Mouse (Mus musculus): Measurements from ENCODE around the gene Ass1. TPM values are rescaled to one million over a fixed set of nuclear protein-coding genes. Genes with fewer than 3 reads are reported as not detected.

Gene Ass1
- polyA plus RNA-seq, 1 experiment from 2014 or later = 5.0 TPM

DNA sequence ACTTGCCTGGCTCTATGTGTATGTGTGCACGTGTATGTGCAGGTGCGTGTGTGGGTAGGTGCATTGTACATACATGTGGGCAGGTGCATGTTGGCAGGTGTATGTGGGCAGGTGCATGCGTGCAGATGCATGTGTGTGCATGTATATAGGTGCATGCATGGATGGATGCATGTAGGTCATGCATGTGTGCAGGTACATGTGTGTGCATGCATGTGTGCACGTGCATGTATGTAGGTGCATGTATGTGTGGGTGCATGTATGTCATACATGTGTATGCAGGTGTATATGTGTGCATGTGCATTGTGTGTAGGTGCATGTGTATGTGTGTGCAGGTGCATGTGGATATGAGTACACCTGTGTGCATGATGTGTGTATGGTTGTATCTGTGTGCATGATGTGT lies 20.1 kb upstream of the Ass1 start:
- Histone ChIP-seq H3K4me3 (ENCODE audit: inconsistent target) (no peak overlapping the region), H3K79me2 (ENCODE audit: inconsistent target) (no peaks in the 10 kb centered on the region), H3K36me3 (ENCODE audit: inconsistent target) (no peaks in the 10 kb centered on the region), H3K27ac (no peak overlapping the region)
- 97% methylated on average over 4 of the region's 4 CpGs for WGBS (ENCODE audit: missing documents)

GRCm38 (mm10) chr2:31450661-31451060 lies 19.3 kb upstream of the Ass1 start:
- no peak overlapping the region for H3K4me3 ChIP-seq (ENCODE audit: inconsistent target)
- H3K79me2 ChIP-seq (ENCODE audit: inconsistent target) = no peaks in the 10 kb centered on the region
- WGBS (ENCODE audit: missing documents) = 98% methylated on average over 3 of the region's 3 CpGs
- H3K27ac ChIP-seq = no peak overlapping the region
- no peaks in the 10 kb centered on the region for H3K36me3 ChIP-seq (ENCODE audit: inconsistent target)

- no peaks in the 10 kb centered on the region for H3K36me3 ChIP-seq (ENCODE audit: inconsistent target)
- no peaks in the 10 kb centered on the region for H3K79me2 ChIP-seq (ENCODE audit: inconsistent target)
- no peak overlapping the region for H3K27ac ChIP-seq
- H3K4me3 ChIP-seq (ENCODE audit: inconsistent target) = no peak overlapping the region
- 58% methylated on average over 1 of the region's 1 CpGs for WGBS (ENCODE audit: missing documents)
These were observed 18.5 kb upstream of the Ass1 start for GRCm38 (mm10) chr2:31451530-31451929.

GRCm38 (mm10) chr2:31453011-31453410 lies 17.0 kb upstream of the Ass1 start:
- Histone ChIP-seq H3K36me3 (ENCODE audit: inconsistent target) (no peaks in the 10 kb centered on the region), H3K27ac (no peak overlapping the region), H3K79me2 (ENCODE audit: inconsistent target) (no peaks in the 10 kb centered on the region), H3K4me3 (ENCODE audit: inconsistent target) (no peak overlapping the region)
- 97% methylated on average over 13 of the region's 13 CpGs for WGBS (ENCODE audit: missing documents)

DNA sequence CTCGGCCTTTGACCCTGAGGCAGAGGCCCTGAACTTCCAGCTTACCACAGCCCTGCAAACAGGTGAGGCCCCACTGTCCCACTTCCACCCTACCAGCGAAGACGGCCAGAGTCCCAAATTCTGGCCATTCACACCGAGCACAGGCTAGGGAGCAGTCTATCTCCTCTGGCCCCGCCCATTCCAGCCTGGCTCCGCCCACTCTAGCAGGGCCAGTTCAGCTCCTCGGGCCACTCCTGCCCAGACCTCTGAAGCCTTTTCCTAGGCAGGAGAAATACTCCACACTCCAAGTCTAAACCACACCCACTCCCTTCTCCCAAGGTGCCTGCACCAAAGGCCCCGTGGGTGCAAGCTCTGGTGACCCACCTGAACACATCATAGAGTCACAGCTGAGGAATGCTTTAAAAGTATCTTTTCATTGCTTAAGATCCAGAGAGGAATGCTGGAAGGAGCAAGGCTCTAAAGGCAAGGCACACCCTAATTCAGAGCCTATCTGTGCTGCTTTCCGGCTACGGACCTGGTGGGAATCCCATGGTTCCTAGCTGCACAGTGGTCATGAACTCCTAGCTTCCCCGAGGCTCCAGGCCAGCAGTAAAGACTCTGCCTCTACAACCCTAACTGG lies 16.3 kb upstream of the Ass1 start:
- 80% methylated on average over 11 of the region's 11 CpGs for WGBS (ENCODE audit: missing documents)
- Histone ChIP-seq H3K27ac (peak overlapping the region; percentile 7; the same call in 1 of the 2 replicates), H3K36me3 (ENCODE audit: inconsistent target) (no peaks in the 10 kb centered on the region)

GRCm38 (mm10) chr2:31454280-31454679 lies 15.7 kb upstream of the Ass1 start:
- Histone ChIP-seq H3K4me3 (ENCODE audit: inconsistent target) (no peak overlapping the region), H3K36me3 (ENCODE audit: inconsistent target) (no peaks in the 10 kb centered on the region), H3K27ac (peak overlapping the region; percentile 8; the same call in 1 of the 2 replicates), H3K79me2 (ENCODE audit: inconsistent target) (no peaks in the 10 kb centered on the region)
- WGBS (ENCODE audit: missing documents) = 62% methylated on average over 7 of the region's 8 CpGs

More for the DNA sequence above, 16.3 kb upstream of the Ass1 start:
- Histone ChIP-seq H3K79me2 (ENCODE audit: inconsistent target) (no peaks in the 10 kb centered on the region), H3K4me3 (ENCODE audit: inconsistent target) (no peak overlapping the region)

- H3K79me2 ChIP-seq (ENCODE audit: inconsistent target) = no peaks in the 10 kb centered on the region
- no peak overlapping the region for H3K4me3 ChIP-seq (ENCODE audit: inconsistent target)
- 87% methylated on average over 7 of the region's 7 CpGs for WGBS (ENCODE audit: missing documents)
- no peaks in the 10 kb centered on the region for H3K36me3 ChIP-seq (ENCODE audit: inconsistent target)
- no peak overlapping the region for H3K27ac ChIP-seq
These were observed 14.6 kb upstream of the Ass1 start for GRCm38 (mm10) chr2:31455418-31455817.

DNA sequence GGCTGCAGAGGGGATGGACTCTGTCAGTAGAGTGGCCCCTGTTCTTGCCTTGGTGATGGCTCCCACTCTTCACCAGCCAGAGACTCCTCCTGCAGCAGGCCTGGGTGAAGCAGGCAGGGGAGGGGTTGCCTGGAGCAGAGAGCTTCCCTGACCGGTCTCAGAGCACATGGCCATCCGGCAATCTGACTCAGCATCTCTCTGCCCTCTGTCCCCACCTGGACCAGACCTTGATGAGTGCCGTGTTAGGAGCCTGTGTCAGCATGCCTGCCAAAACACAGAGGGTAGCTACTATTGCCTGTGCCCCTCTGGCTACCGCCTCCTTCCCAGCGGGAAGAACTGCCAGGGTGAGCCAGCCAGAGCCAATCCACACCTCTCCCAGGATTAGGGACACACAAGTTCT lies 11.5 kb upstream of the Ass1 start:
- H3K27ac ChIP-seq = no peak overlapping the region
- H3K36me3 ChIP-seq (ENCODE audit: inconsistent target) = no peaks in the 10 kb centered on the region
- WGBS (ENCODE audit: missing documents) = 89% methylated on average over 5 of the region's 5 CpGs
- H3K79me2 ChIP-seq (ENCODE audit: inconsistent target) = no peaks in the 10 kb centered on the region
- no peak overlapping the region for H3K4me3 ChIP-seq (ENCODE audit: inconsistent target)

DNA sequence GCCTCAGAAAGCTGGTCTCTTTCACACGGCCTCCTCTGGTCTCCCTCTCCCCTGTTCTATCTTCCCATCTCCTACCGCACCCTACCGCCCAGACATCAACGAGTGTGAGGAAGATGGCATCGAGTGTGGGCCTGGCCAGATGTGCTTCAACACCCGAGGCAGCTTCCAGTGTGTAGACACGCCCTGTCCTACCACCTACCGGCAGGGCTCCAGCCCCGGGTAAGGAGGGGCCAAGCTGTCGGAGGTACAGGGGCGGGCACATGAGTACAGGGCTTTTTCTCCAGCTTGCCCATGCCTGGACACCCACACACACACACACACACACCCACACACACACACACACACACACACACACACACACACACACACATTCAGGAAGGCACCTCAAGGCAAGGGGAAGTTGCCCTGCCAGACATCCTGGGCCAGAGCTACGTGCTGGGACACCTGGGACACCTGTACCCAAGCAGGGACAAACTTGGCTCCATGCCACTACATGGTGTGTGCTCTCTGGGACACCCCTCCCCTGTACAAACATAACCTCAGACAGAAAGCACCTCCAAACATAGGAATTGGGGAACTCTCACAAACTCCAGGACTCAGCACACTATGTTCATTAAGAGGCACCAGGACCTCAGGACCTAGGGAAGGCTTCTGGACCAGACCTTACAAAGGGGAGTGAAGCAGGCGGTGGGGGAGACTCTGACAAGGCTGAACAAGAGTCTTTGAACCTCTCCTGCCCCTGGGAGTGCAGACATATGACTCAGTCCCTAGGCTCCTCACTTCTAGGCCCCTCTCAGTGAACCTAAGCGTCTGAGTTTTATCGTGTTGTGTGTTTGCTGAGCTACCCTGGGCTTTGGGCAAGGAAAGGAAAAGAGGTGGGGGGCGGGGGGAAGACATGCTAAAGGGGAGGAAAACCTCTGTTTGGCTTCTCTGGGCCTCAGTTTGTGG lies 10.7 kb upstream of the Ass1 start:
- Histone ChIP-seq H3K4me3 (ENCODE audit: inconsistent target) (no peak overlapping the region), H3K36me3 (ENCODE audit: inconsistent target) (no peaks in the 10 kb centered on the region), H3K79me2 (ENCODE audit: inconsistent target) (no peaks in the 10 kb centered on the region), H3K27ac (no peak overlapping the region)
- 30% methylated on average over 14 of the region's 16 CpGs for WGBS (ENCODE audit: missing documents)

GRCm38 (mm10) chr2:31460025-31460571 lies 9.9 kb upstream of the Ass1 start:
- no peak overlapping the region for H3K4me3 ChIP-seq (ENCODE audit: inconsistent target)
- H3K27ac ChIP-seq = no peak overlapping the region
- no peaks in the 10 kb centered on the region for H3K36me3 ChIP-seq (ENCODE audit: inconsistent target)
- WGBS (ENCODE audit: missing documents) = 5% methylated on average over 47 of the region's 48 CpGs
- no peaks in the 10 kb centered on the region for H3K79me2 ChIP-seq (ENCODE audit: inconsistent target)

DNA sequence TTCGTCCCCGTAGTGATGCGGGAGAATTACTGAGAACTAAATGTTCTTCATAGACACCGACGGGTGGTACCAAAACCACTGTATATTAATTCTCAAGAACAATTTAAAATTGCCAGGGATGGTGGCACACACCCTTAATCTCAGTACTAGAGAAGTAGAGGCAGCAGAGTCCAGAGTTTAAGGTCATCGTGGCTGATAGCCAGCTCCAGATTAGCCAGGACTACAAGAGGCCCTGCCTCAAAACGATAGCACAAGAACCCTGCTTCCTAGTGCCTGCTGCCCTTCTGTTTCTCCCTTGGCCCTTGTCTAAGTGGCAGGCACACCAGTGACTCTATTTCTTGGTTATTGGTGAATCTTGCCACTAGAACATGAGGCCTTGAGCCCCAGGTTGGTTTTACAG lies 9.1 kb upstream of the Ass1 start:
- 86% methylated on average over 7 of the region's 7 CpGs for WGBS (ENCODE audit: missing documents)
- H3K36me3 ChIP-seq (ENCODE audit: inconsistent target) = no peaks in the 10 kb centered on the region
- H3K27ac ChIP-seq = no peak overlapping the region
- no peak overlapping the region for H3K4me3 ChIP-seq (ENCODE audit: inconsistent target)
- no peaks in the 10 kb centered on the region for H3K79me2 ChIP-seq (ENCODE audit: inconsistent target)

GRCm38 (mm10) chr2:31462051-31462450 lies 8.0 kb upstream of the Ass1 start:
- no peaks in the 10 kb centered on the region for H3K79me2 ChIP-seq (ENCODE audit: inconsistent target)
- 79% methylated on average over 8 of the region's 8 CpGs for WGBS (ENCODE audit: missing documents)
- no peak overlapping the region for H3K4me3 ChIP-seq (ENCODE audit: inconsistent target)
- H3K36me3 ChIP-seq (ENCODE audit: inconsistent target) = no peaks in the 10 kb centered on the region
- H3K27ac ChIP-seq = no peak overlapping the region

DNA sequence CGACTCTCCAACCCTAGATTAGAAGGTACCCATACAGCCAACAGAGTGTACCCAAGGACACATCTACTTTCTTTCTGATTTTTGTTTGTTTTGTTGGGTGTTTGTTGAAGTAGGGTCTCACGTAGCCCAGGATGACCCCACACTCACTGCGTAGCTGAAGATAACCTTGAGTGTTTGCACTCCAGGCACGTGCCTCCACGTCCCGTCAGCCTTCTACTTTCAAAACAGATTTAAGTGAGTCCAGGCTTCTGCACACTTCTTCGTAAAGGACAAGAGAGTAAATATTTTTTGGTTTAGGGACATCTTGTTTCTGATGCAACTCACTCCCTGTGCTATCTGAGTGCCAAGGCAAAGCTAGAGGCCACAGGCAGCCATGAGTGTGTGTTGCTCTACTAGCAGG lies 6.8 kb upstream of the Ass1 start:
- WGBS (ENCODE audit: missing documents) = 97% methylated on average over 7 of the region's 7 CpGs
- Histone ChIP-seq H3K27ac (no peak overlapping the region), H3K4me3 (ENCODE audit: inconsistent target) (no peak overlapping the region), H3K79me2 (ENCODE audit: inconsistent target) (no peaks in the 10 kb centered on the region), H3K36me3 (ENCODE audit: inconsistent target) (no peaks in the 10 kb centered on the region)

GRCm38 (mm10) chr2:31463696-31464528 lies 6.1 kb upstream of the Ass1 start:
- H3K27ac ChIP-seq = no peak overlapping the region
- WGBS (ENCODE audit: missing documents) = 38% methylated on average over 8 of the region's 8 CpGs

More at GRCm38 (mm10) chr2:31463696-31464528, 6.1 kb upstream of the Ass1 start:
- Histone ChIP-seq H3K4me3 (ENCODE audit: inconsistent target) (no peak overlapping the region), H3K79me2 (ENCODE audit: inconsistent target) (no peaks in the 10 kb centered on the region), H3K36me3 (ENCODE audit: inconsistent target) (no peaks in the 10 kb centered on the region)
